Mouse (Mus musculus): ENCODE data around the gene Jak1.

Gene Jak1

DNA sequence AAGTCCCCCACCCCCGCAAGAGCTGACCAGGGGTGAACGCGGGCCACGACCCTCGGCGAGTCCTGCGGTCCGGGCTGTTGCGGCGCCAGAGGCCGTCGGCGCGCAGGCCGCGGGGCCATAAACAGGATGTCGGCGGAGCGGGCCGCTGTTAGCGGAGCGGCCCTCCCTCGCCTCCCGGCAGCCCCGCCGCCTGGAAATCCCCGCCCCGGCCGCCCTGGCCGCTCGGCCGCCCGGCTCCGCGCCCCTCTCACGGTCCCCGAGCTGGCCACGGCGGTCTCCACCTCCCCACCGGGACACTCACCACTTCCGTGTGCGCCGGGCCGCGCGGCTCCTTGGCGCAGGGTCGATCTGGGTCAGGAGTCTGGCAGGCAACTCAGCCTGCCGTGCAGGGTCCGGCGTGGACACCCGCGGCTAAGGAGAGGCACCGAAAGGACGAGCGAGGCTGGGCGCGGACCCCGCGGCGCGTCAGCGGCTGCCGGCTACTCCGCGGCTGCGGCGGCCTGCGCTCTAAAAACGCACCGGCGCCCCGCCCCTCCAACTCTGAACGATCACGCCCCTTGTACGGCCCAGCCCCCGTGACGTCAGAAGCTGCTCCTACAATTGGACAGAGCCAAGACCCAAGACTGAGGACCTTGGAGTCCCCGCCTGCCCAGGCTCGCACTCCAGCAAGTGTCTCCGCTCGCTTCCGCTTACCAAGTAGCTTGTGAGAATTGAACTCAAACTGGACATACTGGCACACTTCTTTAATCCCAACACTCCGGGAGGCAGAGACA is at the start of gene Jak1:
TSS of gene Jak1 (minus strand) at position 542 of the 773 bp plus-strand sequence.
- DNase-seq (ENCODE audit: inconsistent age in 2 of 2, low spot score in 1 of 2) = peak; percentile 98 to 100

DNA sequence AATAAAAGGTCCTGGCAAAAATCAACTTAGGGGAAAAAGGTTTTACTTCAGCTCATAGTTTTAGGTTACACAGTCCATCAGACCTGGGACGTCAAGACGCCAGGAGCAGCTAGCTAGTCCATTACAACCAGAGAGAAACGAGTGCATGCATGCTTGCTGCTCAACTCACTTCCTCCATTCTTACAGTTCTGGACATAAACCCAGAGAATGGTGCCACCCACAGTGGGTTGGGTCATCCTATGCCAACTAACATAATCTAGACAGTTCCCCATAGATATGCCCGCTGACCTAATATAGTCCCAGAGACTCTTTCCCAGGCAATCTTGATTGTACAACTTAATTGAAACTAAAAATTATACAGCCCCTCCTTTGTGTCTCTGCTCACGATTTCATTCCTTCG is 47.0 kb upstream of the Jak1 start:
- DNase-seq (ENCODE audit: inconsistent age in 2 of 2, low spot score in 1 of 2) = no peak

DNA sequence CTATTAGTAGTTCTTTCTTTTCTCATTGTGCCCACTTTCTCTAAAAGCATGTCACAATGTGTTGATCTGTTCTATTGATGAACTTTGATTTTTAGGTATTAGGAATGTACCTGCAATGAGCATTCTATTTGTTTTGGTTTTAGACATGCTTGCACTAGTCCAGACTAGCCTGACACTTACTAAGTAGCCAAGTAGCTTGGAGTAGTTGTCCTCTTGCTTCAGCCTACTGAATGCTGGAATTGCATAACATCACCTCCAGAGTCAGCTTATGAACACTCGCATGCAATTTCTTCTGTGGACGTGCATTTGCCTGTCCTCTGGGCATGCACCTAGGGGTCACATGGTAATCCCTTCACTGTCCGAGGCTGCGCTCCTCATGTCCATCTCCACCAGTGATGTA is 43.1 kb upstream of the Jak1 start:
- DNase-seq (ENCODE audit: inconsistent age in 2 of 2, low spot score in 1 of 2) = no peak

- DNase-seq (ENCODE audit: inconsistent age in 2 of 2, low spot score in 1 of 2) = no peak
Measured at GRCm38 (mm10) chr4:101307286-101307685, 42.2 kb upstream of the Jak1 start.

DNA sequence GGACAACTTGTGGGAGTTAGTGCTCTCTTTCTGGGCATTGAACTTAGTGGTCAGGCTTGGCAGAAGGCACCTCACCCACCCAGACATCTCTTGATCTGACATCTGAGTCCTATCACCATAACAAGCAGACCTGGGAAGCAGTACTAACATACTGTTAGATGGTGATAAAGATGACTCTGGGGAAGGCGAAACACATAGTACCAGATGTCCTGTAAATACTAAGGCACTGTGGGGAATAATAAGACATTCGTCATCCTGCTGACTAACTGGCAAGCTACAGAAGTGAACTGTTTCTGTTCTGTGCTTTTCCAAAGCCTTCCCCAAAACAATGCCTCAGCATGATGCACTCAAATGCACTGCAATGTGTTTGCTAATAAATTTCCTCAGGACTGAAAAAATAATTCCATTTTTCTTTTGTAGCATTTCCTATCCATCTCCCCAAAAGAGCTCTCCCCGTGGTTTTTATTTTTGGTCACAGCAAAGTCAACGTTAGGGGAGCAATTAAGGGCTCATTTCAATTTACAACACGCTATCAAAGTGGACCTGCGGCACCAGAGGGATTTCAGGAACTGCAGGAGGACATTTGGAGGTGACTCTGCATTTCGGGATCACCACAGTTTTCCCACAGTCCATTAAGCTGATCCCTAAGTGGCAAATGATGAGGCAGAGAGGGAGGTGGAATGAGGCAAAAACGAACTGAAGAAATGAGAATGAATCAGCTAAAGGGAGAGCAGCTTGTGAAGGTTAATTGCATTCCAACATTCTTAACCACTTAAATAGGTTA is 41.2 kb upstream of the Jak1 start:
- DNase-seq (ENCODE audit: inconsistent age in 2 of 2, low spot score in 1 of 2) = no peak

DNA sequence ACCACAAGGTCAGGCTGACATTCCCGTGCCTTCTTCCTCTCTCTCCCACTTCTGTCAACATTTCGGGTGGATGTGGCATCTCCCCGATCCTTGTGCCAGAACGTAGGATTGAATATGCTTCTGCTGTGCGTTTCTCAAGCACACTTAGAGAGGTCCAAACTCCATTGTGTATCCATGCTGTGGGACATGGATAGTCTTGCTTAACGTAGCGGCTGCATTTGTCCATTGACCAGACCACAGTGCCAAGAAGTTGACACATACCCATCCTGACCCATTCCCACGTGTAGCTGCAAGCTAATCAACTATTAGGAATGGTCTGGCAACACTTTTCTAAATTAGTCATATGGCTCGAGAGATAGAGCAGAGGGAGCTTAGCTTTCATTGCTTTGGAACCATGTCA is 40.0 kb upstream of the Jak1 start:
- DNase-seq (ENCODE audit: inconsistent age in 2 of 2, low spot score in 1 of 2) = peak in 1 of 2 experiments; percentile 43

GRCm38 (mm10) chr4:101304114-101304513 is 39.0 kb upstream of the Jak1 start:
- no peak for DNase-seq (ENCODE audit: inconsistent age in 2 of 2, low spot score in 1 of 2)

- no peak for DNase-seq (ENCODE audit: inconsistent age in 2 of 2, low spot score in 1 of 2)
Measured at GRCm38 (mm10) chr4:101300392-101300910, 35.4 kb upstream of the Jak1 start.

GRCm38 (mm10) chr4:101298311-101298990 is 33.4 kb upstream of the Jak1 start:
- DNase-seq (ENCODE audit: inconsistent age in 2 of 2, low spot score in 1 of 2) = no peak

DNA sequence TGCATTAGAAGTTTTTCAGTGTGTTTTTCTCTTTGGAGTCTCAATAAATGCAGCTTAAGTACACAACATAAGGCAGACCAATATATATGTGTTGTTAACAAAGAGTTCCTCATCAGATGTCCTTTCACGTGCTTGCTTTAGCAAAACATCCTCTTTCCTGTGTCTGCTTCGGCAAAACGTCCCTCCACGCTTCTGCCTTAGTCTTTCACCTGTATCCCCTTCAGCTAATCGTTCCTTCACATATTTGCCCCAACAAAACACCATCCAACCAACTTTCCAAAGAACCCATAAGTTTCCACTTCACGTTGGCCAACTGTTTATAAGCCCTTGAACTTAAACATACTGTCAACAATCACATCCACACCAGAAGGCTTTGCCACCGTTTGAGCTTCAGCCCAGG is 31.8 kb upstream of the Jak1 start:
- no peak for DNase-seq (ENCODE audit: inconsistent age in 2 of 2, low spot score in 1 of 2)

DNA sequence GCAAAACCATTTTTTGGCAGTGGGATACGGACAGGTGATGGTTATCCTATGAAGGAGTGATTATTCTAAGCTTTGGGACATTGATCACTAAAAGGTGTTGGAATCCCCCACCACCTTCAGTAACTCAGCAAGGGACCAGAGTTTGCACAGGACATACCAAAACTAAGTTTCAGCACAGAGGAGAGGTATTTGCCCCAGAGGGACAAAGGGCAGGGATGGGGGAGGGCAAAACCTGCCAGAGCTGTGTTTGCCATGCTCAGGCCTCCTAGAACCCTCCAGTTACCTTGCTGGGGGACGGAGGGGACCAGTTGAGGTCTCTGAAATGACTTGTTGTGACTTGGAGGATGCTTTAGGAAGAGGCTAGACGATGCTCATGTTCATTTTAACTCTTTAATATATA is 30.7 kb upstream of the Jak1 start:
- no peak for DNase-seq (ENCODE audit: inconsistent age in 2 of 2, low spot score in 1 of 2)

GRCm38 (mm10) chr4:101293661-101294060 is 28.6 kb upstream of the Jak1 start:
- DNase-seq (ENCODE audit: inconsistent age in 2 of 2, low spot score in 1 of 2) = no peak

DNA sequence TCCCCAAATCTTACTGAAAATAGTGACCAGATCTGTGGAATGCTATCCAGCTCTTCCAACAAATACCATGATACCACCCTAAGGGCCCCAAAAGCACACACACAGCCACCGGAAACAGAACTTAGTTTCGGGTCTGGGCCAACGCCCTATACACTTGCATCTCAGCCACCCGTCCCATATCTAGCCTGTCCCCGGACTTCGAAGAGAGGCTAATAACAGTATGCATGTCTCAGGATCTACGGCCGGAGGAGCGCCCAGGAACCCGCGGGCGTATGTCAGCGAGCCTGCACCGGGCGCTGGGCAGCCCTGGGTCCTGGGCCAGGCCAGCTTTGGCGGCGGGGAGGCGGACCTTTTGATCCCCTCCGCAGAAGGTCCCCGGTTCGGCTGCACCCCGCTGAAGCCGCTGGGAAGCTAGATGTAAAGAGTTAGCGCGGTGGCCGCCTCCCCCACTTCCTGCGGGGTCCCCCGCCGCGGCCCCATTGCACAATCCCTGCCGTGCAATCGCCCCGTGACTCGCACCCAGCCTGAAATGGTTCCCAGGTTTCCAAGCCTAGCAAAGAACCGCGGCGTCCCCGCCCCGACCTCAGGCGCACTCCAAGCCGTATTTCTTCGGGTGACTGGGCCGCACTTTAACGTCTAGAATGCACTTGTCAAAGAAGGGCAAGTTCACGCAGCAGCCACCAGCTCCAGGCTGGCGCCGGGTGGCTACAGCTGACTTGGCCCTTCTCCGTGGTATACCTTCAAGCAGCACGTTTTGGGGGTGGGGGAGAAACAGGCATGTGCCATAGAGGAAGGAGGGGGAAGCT is 27.9 kb upstream of the Jak1 start:
- DNase-seq (ENCODE audit: inconsistent age in 2 of 2, low spot score in 1 of 2) = peak; percentile 77 to 92

DNA sequence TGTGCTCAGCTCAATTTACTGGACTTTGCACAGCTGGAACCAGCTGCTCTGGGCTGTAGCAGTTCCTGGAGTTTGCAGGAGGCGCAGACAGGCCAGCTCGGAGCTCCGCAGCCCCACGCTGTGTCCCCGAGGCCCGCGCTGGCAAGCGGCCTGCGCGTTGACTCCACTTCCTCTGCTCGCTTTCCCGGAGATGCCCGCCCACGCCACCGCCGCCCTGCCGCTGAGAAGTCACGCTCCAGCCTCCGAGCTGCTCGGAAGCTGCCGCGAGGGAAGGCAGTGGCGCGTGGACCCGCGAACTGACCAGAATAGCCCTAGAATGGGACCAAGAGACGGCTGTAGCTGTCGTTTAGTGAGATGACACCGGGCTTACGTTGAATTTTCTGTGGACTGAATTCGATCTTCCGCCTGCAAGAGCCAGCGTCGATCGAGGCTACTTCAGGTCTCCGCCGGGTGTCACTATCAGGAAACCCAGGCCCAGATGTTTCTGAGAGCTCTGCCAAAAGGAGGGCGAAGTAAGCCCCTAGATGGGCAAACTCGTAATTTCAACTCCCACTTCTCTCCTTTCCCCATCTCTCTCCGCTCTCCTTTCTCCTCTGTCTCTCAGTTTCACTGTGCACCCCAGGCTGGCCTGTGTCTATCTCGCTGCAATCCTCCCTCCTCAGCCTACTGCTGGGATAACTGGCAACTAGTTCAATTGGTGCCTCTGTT is 27.1 kb upstream of the Jak1 start:
- DNase-seq (ENCODE audit: inconsistent age in 2 of 2, low spot score in 1 of 2) = peak; percentile 92 to 96

DNA sequence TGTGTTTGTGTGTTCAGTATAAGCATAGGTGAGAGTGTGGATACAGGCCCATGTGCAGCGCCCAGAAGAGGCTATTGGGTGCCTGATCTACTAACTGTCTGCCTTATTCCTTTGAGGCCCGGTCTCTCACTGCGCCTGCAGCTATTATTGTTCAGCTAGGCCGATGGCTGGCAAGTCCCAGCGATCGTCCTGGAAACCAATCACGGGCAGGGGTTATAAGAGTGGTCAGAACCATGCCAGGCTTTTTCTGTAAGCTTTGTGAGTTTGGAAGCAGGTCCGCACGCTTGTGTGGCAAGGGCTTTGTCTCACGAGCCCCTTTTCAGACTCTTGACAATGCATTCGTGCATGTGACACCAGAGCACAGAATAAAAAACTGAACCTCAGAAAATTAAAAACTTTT is 23.2 kb upstream of the Jak1 start:
- no peak for DNase-seq (ENCODE audit: inconsistent age in 2 of 2, low spot score in 1 of 2)

GRCm38 (mm10) chr4:101286562-101286961 is 21.5 kb upstream of the Jak1 start:
- DNase-seq (ENCODE audit: inconsistent age in 2 of 2, low spot score in 1 of 2) = no peak

- no peak for DNase-seq (ENCODE audit: inconsistent age in 2 of 2, low spot score in 1 of 2)
Measured at GRCm38 (mm10) chr4:101285906-101286432, 20.9 kb upstream of the Jak1 start.

- DNase-seq (ENCODE audit: inconsistent age in 2 of 2, low spot score in 1 of 2) = no peak
Measured at GRCm38 (mm10) chr4:101283938-101284337, 18.9 kb upstream of the Jak1 start.

DNA sequence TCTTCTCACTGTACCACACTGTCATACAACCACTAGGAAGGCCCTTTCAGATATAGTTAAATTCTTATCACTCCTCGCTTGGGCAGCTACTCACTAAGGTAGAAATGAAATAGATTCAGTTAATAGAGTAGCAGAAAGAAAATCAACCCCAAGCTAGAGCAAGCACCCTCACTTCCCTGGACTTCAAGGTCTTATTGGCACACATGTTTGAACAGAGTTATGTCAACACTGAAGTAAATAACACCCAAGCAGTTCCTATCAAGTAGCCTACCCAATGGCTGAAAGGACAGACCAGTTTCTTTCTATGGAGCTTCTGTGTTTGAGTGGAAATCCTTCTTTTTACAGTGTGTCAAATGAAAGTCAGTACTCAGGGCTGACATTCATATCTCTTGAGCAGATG is 17.2 kb upstream of the Jak1 start:
- DNase-seq (ENCODE audit: inconsistent age in 2 of 2, low spot score in 1 of 2) = no peak

DNA sequence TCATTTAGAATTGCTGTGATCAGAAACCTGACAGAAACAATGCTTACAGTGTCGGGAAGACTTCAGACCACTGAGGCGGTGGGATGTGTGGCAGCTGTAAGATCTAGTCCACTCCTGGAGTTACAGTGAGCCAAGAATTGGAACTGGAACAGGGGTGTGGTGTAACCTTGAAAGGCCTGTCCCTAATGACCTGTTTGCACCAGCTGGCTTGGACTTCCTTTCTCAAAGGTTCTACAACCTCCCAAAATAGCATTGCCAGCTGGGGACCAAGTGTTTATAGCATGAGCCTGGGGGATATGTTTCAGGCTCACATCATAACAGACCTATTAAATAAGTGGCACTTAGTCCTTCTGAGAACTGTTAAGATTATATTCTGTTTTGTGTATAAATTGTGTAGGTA is 15.0 kb upstream of the Jak1 start:
- DNase-seq (ENCODE audit: inconsistent age in 2 of 2, low spot score in 1 of 2) = no peak
